Mouse (Mus musculus): ENCODE data around the gene Xpnpep2.
A peak's percentile ranks its signal among the peaks of the same experiment; 100 is the strongest.

GRCm38 (mm10) chrX:48127502-48128218, 19.1 kb downstream of the Xpnpep2 start:
- TF ChIP-seq CTCF (IDR thresholded peaks at IDR 0.05; ENCODE audit: low read depth) (peak; percentile 46), EP300 (IDR thresholded peaks at IDR 0.05; ENCODE audit: low read depth) (no peak)

Measured in liver, postnatal 0 days (tissue).